Mouse (Mus musculus): Measurements from ENCODE around the gene Klra5.
"Not testable (repeated sequence)": the region's sequence is repeated elsewhere in the genome, so short reads cannot be mapped to it uniquely, and the experiment has no call there.

Klra5 gene

GRCm38 (mm10) chr6:129917476-129917946, at the start of gene Klra5:
Gene Klra5 (minus strand): TSS chr6:129917650.
- DNase-seq, result not testable (repeated sequence)

- DNase-seq, result no peak
Observed at GRCm38 (mm10) chr6:129916996-129917395, 454 bp downstream of the Klra5 start.

- DNase-seq, result no peak
Observed at GRCm38 (mm10) chr6:129882525-129882924, 34.9 kb downstream of the Klra5 start.

- DNase-seq, result no peak
Observed at GRCm38 (mm10) chr6:129876549-129876948, 40.9 kb downstream of the Klra5 start, which contains the start of gene Klra17. Gene Klra17 (minus strand): TSS chr6:129876672.

- not testable (repeated sequence) for DNase-seq
Observed at GRCm38 (mm10) chr6:129862349-129862748, 55.1 kb downstream of the Klra5 start, which contains the start of gene Gm17631. Gene Gm17631 (plus strand): TSS chr6:129862649.
